Mouse (Mus musculus): Measurements from ENCODE around the gene Rps26. TPM values are rescaled to one million over a fixed set of nuclear protein-coding genes. Genes with fewer than 3 reads are reported as not detected.
A peak's percentile ranks its signal among the peaks of the same experiment; 100 is the strongest.
"Not testable (repeated sequence)": the region's sequence is repeated elsewhere in the genome, so short reads cannot be mapped to it uniquely, and the experiment has no call there.

Rps26 gene
- polyA plus RNA-seq, 1 experiment from 2014 or later = 605 TPM

- no peaks in the 10 kb centered on the region for H3K9me3 ChIP-seq (ENCODE audit: control insufficient read depth, low read length)
- H3K9ac ChIP-seq (ENCODE audit: low read length) = no peak overlapping the region; the same call in 1 of the 2 replicates
- H3K36me3 ChIP-seq (ENCODE audit: control insufficient read depth, insufficient read depth, low read length) = 0 out of 2 replicates have a peak, but pooled peaks cover 4% of the 10 kb centered on the region
- H3K4me2 ChIP-seq (ENCODE audit: low read length) = peak overlapping the region; percentile 34
- H3K27me3 ChIP-seq (ENCODE audit: control insufficient read depth, insufficient read depth, low read length) = no peaks in the 10 kb centered on the region
- no peak overlapping the region for H3K27ac ChIP-seq (replicated peaks in 1 of 2; ENCODE audit: control insufficient read depth in 1 of 2, insufficient read depth in 1 of 2, low read depth in 2 of 2, low read length in 2 of 2)
- peaks cover 5 to 9% of the 10 kb centered on the region in 2 experiments; a peak in 3 of 4 replicates for H3K4me1 ChIP-seq (ENCODE audit: control insufficient read depth in 2 of 2, insufficient read depth in 2 of 2, low read length in 2 of 2)
- no peak overlapping the region for H3K4me3 ChIP-seq (ENCODE audit: control insufficient read depth in 1 of 2, insufficient read depth in 1 of 2, low read depth in 1 of 2, low read length in 2 of 2)
- 18% methylated on average over 11 of the region's 11 CpGs for WGBS
- ATAC-seq (ENCODE audit: insufficient number of reproducible peaks, insufficient read depth, low FRiP score, low read depth) = no peak
Measured at GRCm38 (mm10) chr10:128637011-128637410, 10.5 kb upstream of the Rps26 start.

DNA sequence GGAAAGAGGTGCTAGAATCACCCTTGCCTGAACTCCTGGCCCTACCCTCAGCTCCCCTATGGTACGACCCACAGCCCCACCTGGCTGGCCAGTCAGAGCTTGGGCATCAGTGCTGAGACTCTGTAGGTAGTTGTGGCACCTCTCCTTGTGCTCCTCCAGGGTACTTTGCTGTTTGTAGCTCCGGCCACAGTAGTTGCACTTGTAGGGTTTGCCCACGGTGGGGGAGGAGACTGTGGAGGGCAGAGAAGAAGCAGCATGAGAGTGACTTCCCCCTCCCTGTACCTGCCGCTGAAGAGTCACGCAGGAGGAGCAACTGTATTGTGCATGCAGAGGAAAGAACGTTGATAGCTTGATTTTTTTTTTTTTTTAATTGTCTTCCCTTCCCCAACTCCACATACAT lies 10.0 kb upstream of the Rps26 start:
- no peaks in the 10 kb centered on the region for H3K9me3 ChIP-seq (ENCODE audit: control insufficient read depth, low read length)
- no peak overlapping the region for H3K27ac ChIP-seq (replicated peaks in 1 of 2; ENCODE audit: control insufficient read depth in 1 of 2, insufficient read depth in 1 of 2, low read depth in 2 of 2, low read length in 2 of 2)
- H3K4me3 ChIP-seq (ENCODE audit: control insufficient read depth in 1 of 2, insufficient read depth in 1 of 2, low read depth in 1 of 2, low read length in 2 of 2) = no peak overlapping the region
- H3K9ac ChIP-seq (ENCODE audit: low read length) = no peak overlapping the region; the same call in 1 of the 2 replicates
- no peak for ATAC-seq (ENCODE audit: insufficient number of reproducible peaks, insufficient read depth, low FRiP score, low read depth)
- peak overlapping the region; percentile 34 for H3K4me2 ChIP-seq (ENCODE audit: low read length)
- 0 out of 2 replicates have a peak, but pooled peaks cover 4% of the 10 kb centered on the region for H3K36me3 ChIP-seq (ENCODE audit: control insufficient read depth, insufficient read depth, low read length)
- H3K27me3 ChIP-seq (ENCODE audit: control insufficient read depth, insufficient read depth, low read length) = no peaks in the 10 kb centered on the region
- WGBS = 46% methylated on average over 6 of the region's 6 CpGs
- H3K4me1 ChIP-seq (ENCODE audit: control insufficient read depth in 2 of 2, insufficient read depth in 2 of 2, low read length in 2 of 2) = peaks cover 3 to 4% of the 10 kb centered on the region in 2 experiments; a peak in 2 of 4 replicates

GRCm38 (mm10) chr10:128635697-128636096 lies 9.2 kb upstream of the Rps26 start:
- Histone ChIP-seq H3K36me3 (ENCODE audit: control insufficient read depth, insufficient read depth, low read length) (0 out of 2 replicates have a peak, but pooled peaks cover 4% of the 10 kb centered on the region), H3K4me2 (ENCODE audit: low read length) (no peak overlapping the region), H3K4me3 (ENCODE audit: control insufficient read depth in 1 of 2, insufficient read depth in 1 of 2, low read depth in 1 of 2, low read length in 2 of 2) (no peak overlapping the region), H3K9ac (ENCODE audit: low read length) (no peak overlapping the region), H3K27me3 (ENCODE audit: control insufficient read depth, insufficient read depth, low read length) (no peaks in the 10 kb centered on the region), H3K27ac (replicated peaks in 1 of 2; ENCODE audit: control insufficient read depth in 1 of 2, insufficient read depth in 1 of 2, low read depth in 2 of 2, low read length in 2 of 2) (no peak overlapping the region), H3K9me3 (ENCODE audit: control insufficient read depth, low read length) (no peaks in the 10 kb centered on the region), H3K4me1 (ENCODE audit: control insufficient read depth in 2 of 2, insufficient read depth in 2 of 2, low read length in 2 of 2) (peaks cover 3 to 4% of the 10 kb centered on the region in 2 experiments; a peak in 2 of 4 replicates)
- WGBS = 94% methylated on average over 13 of the region's 13 CpGs
- no peak for ATAC-seq (ENCODE audit: insufficient number of reproducible peaks, insufficient read depth, low FRiP score, low read depth)

DNA sequence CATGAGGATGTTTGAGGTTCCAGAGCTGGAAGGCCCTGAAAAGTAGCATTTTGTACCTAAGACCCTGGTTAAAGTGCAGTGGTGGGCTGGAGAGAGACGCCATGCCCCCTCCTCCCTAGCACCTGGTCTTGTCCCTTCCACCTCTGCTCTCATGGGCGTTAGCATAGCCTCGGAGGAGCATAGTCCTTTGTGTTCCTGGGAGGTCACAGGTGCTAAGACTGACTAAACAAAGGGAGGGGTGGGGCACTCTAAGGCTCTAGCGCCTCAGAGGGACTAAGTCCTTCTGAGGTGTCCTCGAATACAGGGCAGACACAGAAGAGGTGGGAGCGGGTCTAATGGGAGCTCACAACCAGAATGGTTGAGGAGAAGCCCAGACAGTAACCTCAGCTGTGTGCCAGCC lies 5.0 kb upstream of the Rps26 start:
- H3K4me1 ChIP-seq (ENCODE audit: control insufficient read depth in 2 of 2, insufficient read depth in 2 of 2, low read length in 2 of 2) = no peaks in the 10 kb centered on the region
- no peak for ATAC-seq (ENCODE audit: insufficient number of reproducible peaks, insufficient read depth, low FRiP score, low read depth)
- no peak overlapping the region for H3K27ac ChIP-seq (replicated peaks in 1 of 2; ENCODE audit: control insufficient read depth in 1 of 2, insufficient read depth in 1 of 2, low read depth in 2 of 2, low read length in 2 of 2)
- H3K27me3 ChIP-seq (ENCODE audit: control insufficient read depth, insufficient read depth, low read length) = no peaks in the 10 kb centered on the region
- WGBS = 30% methylated on average over 6 of the region's 6 CpGs
- no peak overlapping the region for H3K4me3 ChIP-seq (ENCODE audit: control insufficient read depth in 1 of 2, insufficient read depth in 1 of 2, low read depth in 1 of 2, low read length in 2 of 2)
- H3K9me3 ChIP-seq (ENCODE audit: control insufficient read depth, low read length) = no peaks in the 10 kb centered on the region
- 0 out of 2 replicates have a peak, but pooled peaks cover 4% of the 10 kb centered on the region for H3K36me3 ChIP-seq (ENCODE audit: control insufficient read depth, insufficient read depth, low read length)
- no peak overlapping the region for H3K4me2 ChIP-seq (ENCODE audit: low read length)
- H3K9ac ChIP-seq (ENCODE audit: low read length) = no peak overlapping the region

DNA sequence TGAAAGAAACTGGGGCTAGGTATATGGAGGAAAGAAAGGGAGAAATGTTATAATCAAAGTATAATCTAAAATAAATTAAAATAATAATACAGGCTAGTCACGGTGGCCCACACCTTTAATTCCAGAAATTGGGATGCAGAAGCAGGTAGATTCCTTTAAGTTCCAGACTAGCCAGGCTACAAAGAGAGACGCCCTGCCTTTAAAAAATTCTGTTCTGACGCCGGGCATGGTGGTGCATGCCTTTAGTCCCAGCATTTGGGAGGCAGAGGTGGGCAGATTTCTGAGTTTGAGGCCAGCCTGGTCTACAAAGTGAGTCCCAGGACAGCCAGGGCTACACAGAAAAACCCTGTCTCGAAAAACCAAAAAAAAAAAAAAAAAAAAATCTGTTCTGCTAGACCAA lies 3.8 kb upstream of the Rps26 start:
- H3K4me1 ChIP-seq (ENCODE audit: control insufficient read depth in 2 of 2, insufficient read depth in 2 of 2, low read length in 2 of 2); H3K27me3 ChIP-seq (ENCODE audit: control insufficient read depth, insufficient read depth, low read length); H3K36me3 ChIP-seq (ENCODE audit: control insufficient read depth, insufficient read depth, low read length); H3K27ac ChIP-seq (replicated peaks in 1 of 2; ENCODE audit: control insufficient read depth in 1 of 2, insufficient read depth in 1 of 2, low read depth in 2 of 2, low read length in 2 of 2); H3K9ac ChIP-seq (ENCODE audit: low read length); ATAC-seq (ENCODE audit: insufficient number of reproducible peaks, insufficient read depth, low FRiP score, low read depth); H3K9me3 ChIP-seq (ENCODE audit: control insufficient read depth, low read length); H3K4me2 ChIP-seq (ENCODE audit: low read length); H3K4me3 ChIP-seq (ENCODE audit: control insufficient read depth in 1 of 2, insufficient read depth in 1 of 2, low read depth in 1 of 2, low read length in 2 of 2): not testable (repeated sequence)
- 80% methylated on average over 5 of the region's 5 CpGs for WGBS

GRCm38 (mm10) chr10:128629746-128630145 lies 3.2 kb upstream of the Rps26 start:
- H3K27me3 ChIP-seq (ENCODE audit: control insufficient read depth, insufficient read depth, low read length) = no peaks in the 10 kb centered on the region
- H3K9me3 ChIP-seq (ENCODE audit: control insufficient read depth, low read length) = no peaks in the 10 kb centered on the region
- no peak for ATAC-seq (ENCODE audit: insufficient number of reproducible peaks, insufficient read depth, low FRiP score, low read depth)
- H3K9ac ChIP-seq (ENCODE audit: low read length) = no peak overlapping the region
- no peak overlapping the region for H3K4me2 ChIP-seq (ENCODE audit: low read length)
- peaks cover 11% of the 10 kb centered on the region for H3K36me3 ChIP-seq (ENCODE audit: control insufficient read depth, insufficient read depth, low read length)
- no peak overlapping the region for H3K4me3 ChIP-seq (ENCODE audit: control insufficient read depth in 1 of 2, insufficient read depth in 1 of 2, low read depth in 1 of 2, low read length in 2 of 2)
- H3K27ac ChIP-seq (replicated peaks in 1 of 2; ENCODE audit: control insufficient read depth in 1 of 2, insufficient read depth in 1 of 2, low read depth in 2 of 2, low read length in 2 of 2) = no peak overlapping the region
- H3K4me1 ChIP-seq (ENCODE audit: control insufficient read depth in 2 of 2, insufficient read depth in 2 of 2, low read length in 2 of 2) = peaks cover 2 to 7% of the 10 kb centered on the region in 2 experiments; a peak in 3 of 4 replicates
- WGBS = 70% methylated on average over 2 of the region's 2 CpGs

DNA sequence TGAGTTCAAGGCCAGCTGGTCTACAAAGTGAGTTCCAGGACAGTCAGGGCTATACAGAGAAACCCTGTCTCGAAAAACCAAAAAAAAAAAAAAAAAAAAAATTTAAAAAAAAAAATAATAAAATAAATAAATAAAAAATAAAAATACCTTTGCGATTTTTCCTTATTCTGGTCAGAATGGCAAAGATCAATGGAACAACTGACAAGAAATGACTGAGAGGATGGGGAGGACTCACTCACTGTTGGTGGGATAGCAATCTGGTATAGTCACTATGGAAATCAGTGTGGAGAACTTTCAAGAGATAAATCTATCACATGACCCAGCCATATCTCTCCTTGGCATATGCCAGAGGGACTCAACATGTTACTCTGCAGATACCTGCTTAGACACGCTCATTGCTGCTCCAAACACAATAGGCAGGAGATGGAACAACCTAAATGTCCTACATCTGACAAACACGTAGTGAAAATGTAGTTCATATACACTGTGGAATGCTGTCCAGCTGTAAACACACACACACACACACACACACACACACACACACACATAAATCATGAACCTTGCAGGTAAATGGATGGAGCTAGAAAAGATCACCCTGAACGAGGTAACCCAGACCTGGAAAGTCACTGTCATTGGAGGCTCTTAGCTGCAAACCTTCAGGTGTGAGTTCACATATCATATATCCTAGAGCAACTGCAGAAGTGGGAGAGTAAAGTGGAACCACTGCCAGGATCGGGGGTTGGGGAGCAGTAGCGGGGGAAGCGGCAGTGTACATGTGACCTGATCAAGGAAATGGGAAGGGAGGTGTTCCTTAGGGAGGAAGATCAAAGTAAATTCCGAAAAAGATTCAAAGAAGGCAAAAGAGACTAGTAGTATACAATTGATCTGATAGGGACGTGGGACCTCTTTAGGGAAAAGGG lies 1.1 kb upstream of the Rps26 start:
- peaks cover 26% of the 10 kb centered on the region for H3K36me3 ChIP-seq (ENCODE audit: control insufficient read depth, insufficient read depth, low read length)
- no peaks in the 10 kb centered on the region for H3K27me3 ChIP-seq (ENCODE audit: control insufficient read depth, insufficient read depth, low read length)
- 74% methylated on average over 10 of the region's 10 CpGs for WGBS
- ATAC-seq (ENCODE audit: insufficient number of reproducible peaks, insufficient read depth, low FRiP score, low read depth) = no peak
- H3K4me2 ChIP-seq (ENCODE audit: low read length) = no peak overlapping the region
- H3K4me3 ChIP-seq (ENCODE audit: control insufficient read depth in 1 of 2, insufficient read depth in 1 of 2, low read depth in 1 of 2, low read length in 2 of 2) = no peak overlapping the region
- peaks cover 2 to 7% of the 10 kb centered on the region in 2 experiments; a peak in 3 of 4 replicates for H3K4me1 ChIP-seq (ENCODE audit: control insufficient read depth in 2 of 2, insufficient read depth in 2 of 2, low read length in 2 of 2)
- H3K9me3 ChIP-seq (ENCODE audit: control insufficient read depth, low read length) = no peaks in the 10 kb centered on the region
- H3K9ac ChIP-seq (ENCODE audit: low read length) = no peak overlapping the region
- H3K27ac ChIP-seq (replicated peaks in 1 of 2; ENCODE audit: control insufficient read depth in 1 of 2, insufficient read depth in 1 of 2, low read depth in 2 of 2, low read length in 2 of 2) = no peak overlapping the region
